10 mouse cellular contexts compared by ENCODE assay signal in the genomic region with DNA sequence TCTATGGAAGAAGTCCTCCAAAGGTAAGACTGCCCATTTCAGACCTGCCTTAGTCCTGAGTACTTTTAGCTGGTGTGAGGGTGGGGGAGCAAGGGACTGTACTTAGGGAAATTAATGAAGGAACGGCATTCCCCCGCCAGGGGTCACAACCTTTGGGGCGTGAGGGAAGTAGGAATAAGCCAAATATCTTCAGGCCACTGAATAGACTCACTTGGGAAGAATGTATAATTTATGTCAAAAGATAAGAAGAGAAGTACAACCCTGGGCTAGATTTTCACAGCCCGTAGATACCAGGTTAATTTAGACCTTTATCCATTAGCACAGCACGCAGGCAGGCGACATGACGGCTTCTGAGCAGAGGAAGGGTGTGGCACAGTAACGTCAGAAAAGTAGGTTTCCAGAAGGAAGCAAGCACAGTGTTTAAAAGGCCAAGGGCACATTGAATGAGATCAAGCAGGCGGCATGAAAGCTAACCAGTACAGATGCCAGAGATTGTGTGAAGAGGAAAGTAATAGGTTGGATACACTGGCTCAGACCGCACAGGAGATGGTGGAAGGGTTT. TPM values are rescaled to one million over a fixed set of nuclear protein-coding genes. Genes with fewer than 3 reads are reported as not detected.
A peak's percentile ranks its signal among the peaks of the same experiment; 100 is the strongest.
DNase-seq lines count a peak whose midpoint lies in the region; ATAC-seq and TF ChIP-seq lines count a peak whose summit lies in the region.
"Had no signal": no experiment of that assay in that cellular context is flagged by ENCODE, and none has a peak within 500 bp of the region (broad histone marks: within the 10 kb centered on the region; RNA-seq: fewer than 3 reads in every experiment).

No protein-coding gene starts in this region.

- H3K27me3 ChIP-seq in lung, embryonic 16.5 days (ENCODE audit: control insufficient read depth, insufficient read depth, low read depth, low read length), result no peaks in the 10 kb centered on the region
- no peaks in the 10 kb centered on the region for H3K27me3 ChIP-seq in erythroblast, embryonic 14.5 days (ENCODE audit: control insufficient read depth)
- H3K27me3 ChIP-seq in liver, adult 2 months (ENCODE audit: control insufficient read depth, insufficient read depth, low read length), result no peaks in the 10 kb centered on the region
- no peaks in the 10 kb centered on the region for H3K27me3 ChIP-seq in stomach, postnatal 0 days (ENCODE audit: control insufficient read depth, insufficient read depth, low read length)

- no peak overlapping the region for H3K4me2 ChIP-seq in lung, embryonic 16.5 days (ENCODE audit: low read depth, low read length)
- no peak overlapping the region for H3K4me2 ChIP-seq in stomach, postnatal 0 days (replicated peaks; ENCODE audit: low read depth)

- H3K4me1 ChIP-seq in lung, embryonic 16.5 days (replicated peaks; ENCODE audit: control insufficient read depth, insufficient read depth, low read length), result peaks cover 19% of the 10 kb centered on the region
- H3K4me1 ChIP-seq in lung, adult 2 months (ENCODE audit: control insufficient read depth, insufficient read depth, low read length), result peaks cover 33% of the 10 kb centered on the region
- H3K4me1 ChIP-seq in erythroblast, embryonic 14.5 days (ENCODE audit: control insufficient read depth), result peaks cover 69% of the 10 kb centered on the region
- peaks cover 5% of the 10 kb centered on the region; the same call in 1 of the 2 replicates for H3K4me1 ChIP-seq in liver, adult 2 months (ENCODE audit: control insufficient read depth, insufficient read depth, low read length)
- peaks cover 12% of the 10 kb centered on the region; the same call in 1 of the 2 replicates for H3K4me1 ChIP-seq in stomach, postnatal 0 days (replicated peaks; ENCODE audit: control insufficient read depth, insufficient read depth)

- TF ChIP-seq POLR2A in lung, adult 2 months (IDR thresholded peaks at IDR 0.05; ENCODE audit: borderline replicate concordance, extremely low read depth, low read depth, low read length), result no peak
- no peak for TF ChIP-seq POLR2A in liver, adult 2 months (IDR thresholded peaks at IDR 0.05; ENCODE audit: extremely low read depth, insufficient read depth, low read length)

- ATAC-seq in lung, embryonic 16.5 days (ENCODE audit: low read depth), result no peak
- peak; percentile 59 for ATAC-seq in stomach, postnatal 0 days (ENCODE audit: low FRiP score, low TSS enrichment)
- ATAC-seq: inflammation-experienced regulatory T-cells, adult 6 months had no signal

- no peak for TF ChIP-seq CTCF in lung, adult 2 months (IDR thresholded peaks at IDR 0.05; ENCODE audit: insufficient read depth, low read length)
- no peak for TF ChIP-seq CTCF in liver, adult 2 months (IDR thresholded peaks at IDR 0.05; ENCODE audit: low read depth, low read length)
- no peak for TF ChIP-seq CTCF in stomach, postnatal 0 days (IDR thresholded peaks at IDR 0.05; ENCODE audit: low read depth)

- H3K36me3 ChIP-seq in lung, embryonic 16.5 days (ENCODE audit: control insufficient read depth, insufficient read depth, low read length), result no peaks in the 10 kb centered on the region
- H3K36me3 ChIP-seq in erythroblast, embryonic 14.5 days (ENCODE audit: control insufficient read depth), result peaks cover 8% of the 10 kb centered on the region
- H3K36me3 ChIP-seq in liver, adult 2 months (ENCODE audit: control insufficient read depth, insufficient read depth, low read length), result no peaks in the 10 kb centered on the region
- no peaks in the 10 kb centered on the region; the same call in 1 of the 2 replicates for H3K36me3 ChIP-seq in stomach, postnatal 0 days (ENCODE audit: control insufficient read depth, insufficient read depth, low read length)

- peak overlapping the region; percentile 61; the same call in 1 of the 2 replicates for H3K27ac ChIP-seq in lung, embryonic 16.5 days (ENCODE audit: low read length)
- peak overlapping the region; percentile 42 for H3K27ac ChIP-seq in liver, adult 2 months (replicated peaks; ENCODE audit: insufficient read depth, low read depth, low read length)
- H3K27ac ChIP-seq in stomach, postnatal 0 days (replicated peaks), result peak overlapping the region; percentile 76

- H3K9ac ChIP-seq in lung, embryonic 16.5 days (ENCODE audit: low read length), result no peak overlapping the region
- H3K9ac ChIP-seq in liver, adult 2 months (ENCODE audit: low read depth, low read length), result no peak overlapping the region
- no peak overlapping the region for H3K9ac ChIP-seq in stomach, postnatal 0 days (ENCODE audit: low read length)

- TF ChIP-seq EP300 in stomach, postnatal 0 days (optimal IDR thresholded peaks at IDR 0.05), result no peak

- no peak overlapping the region for H3K4me3 ChIP-seq in lung, embryonic 16.5 days (ENCODE audit: low read length)
- H3K4me3 ChIP-seq in lung, adult 2 months (replicated peaks; ENCODE audit: extremely low read depth, low read depth, low read length), result no peak overlapping the region
- H3K4me3 ChIP-seq in erythroblast, embryonic 14.5 days (replicated peaks), result peak overlapping the region; percentile 42
- H3K4me3 ChIP-seq in liver, adult 2 months (ENCODE audit: insufficient read depth, low read depth, low read length), result no peak overlapping the region
- no peak overlapping the region for H3K4me3 ChIP-seq in stomach, postnatal 0 days (ENCODE audit: low read depth, low read length)

- peaks cover 8% of the 10 kb centered on the region for H3K9me3 ChIP-seq in lung, embryonic 16.5 days (ENCODE audit: control insufficient read depth, low read length)
- H3K9me3 ChIP-seq in erythroblast, embryonic 14.5 days (ENCODE audit: control insufficient read depth, low read length), result peaks cover 12% of the 10 kb centered on the region
- H3K9me3 ChIP-seq in stomach, postnatal 0 days (ENCODE audit: control insufficient read depth, low read length), result no peaks in the 10 kb centered on the region

- 52% methylated on average over 10 of the region's 10 CpGs for WGBS in lung, embryonic 16.5 days
- WGBS in lung, adult 2 months, result 40% methylated on average over 10 of the region's 10 CpGs
- 73% methylated on average over 10 of the region's 10 CpGs for WGBS in liver, adult 2 months
- WGBS in stomach, postnatal 0 days, result 39% methylated on average over 10 of the region's 10 CpGs

- no peaks in the 10 kb centered on the region for H3K79me2 ChIP-seq in liver, adult 2 months (ENCODE audit: control insufficient read depth, insufficient read depth, low read length)

- no peak for DNase-seq in lung, adult 2 months
- DNase-seq in liver, adult 2 months (ENCODE audit: extremely low read depth, low read depth, low spot score), result no peak
- peak; percentile 32 for DNase-seq in stomach, postnatal 0 days (ENCODE audit: low spot score)
- DNase-seq in layer of hippocampus, postnatal 25 days (ENCODE audit: extremely low spot score in 1 of 2, low spot score in 1 of 2), result no peak
- no peak for DNase-seq in ovary, postnatal 14 days (ENCODE audit: low spot score)
- no peak for DNase-seq in right cerebral cortex, postnatal 36 days (ENCODE audit: low spot score in 2 of 2)
- DNase-seq: thymus, postnatal 4 days had no signal

RNA-seq across cellular contexts. Expression of gene Plpp1, which starts 37.0 kb away (rescaled TPM):
- polyA plus RNA-seq in lung, embryonic 16.5 days (2015; fragmentation: Nextera tagmentation; extraction: Ambion mirVana), result 81.5 and 90.8 TPM in 2 replicates
- polyA plus RNA-seq in lung, adult 2 months (2012; rRNA removed), result 171 and 191 TPM in 2 replicates
- 5.1 and 5.2 TPM in 2 replicates for polyA plus RNA-seq in erythroblast, embryonic 14.5 days (2012)
- 18.6 and 24.3 TPM in 2 replicates for total RNA-seq in liver, adult 2 months (2014; rRNA removed)
- polyA plus RNA-seq in liver, adult 2 months (2012; rRNA removed), result 13.4 and 15.0 TPM in 2 replicates
- 126 and 137 TPM in 2 replicates for polyA plus RNA-seq in stomach, postnatal 0 days (2015; fragmentation: Nextera tagmentation; extraction: Ambion mirVana)
- total RNA-seq in layer of hippocampus, postnatal 25 days (2021), result 10 to 100 TPM; 30.9 to 33.1 TPM
